Mouse (Mus musculus) testis, adult 10 weeks (tissue): ENCODE results near the gene Akap9. TPM values are rescaled to one million over a fixed set of nuclear protein-coding genes. Genes with fewer than 3 reads are reported as not detected.

Experiments used
- polyA plus RNA-seq: library from polyadenylated mRNA; stranded (reverse); fragments of 350-450 nt; fragmentation: Illumina TruSeq; extraction: RNeasy Lipid Tissue Mini Kit (QIAGEN cat#74804); gene quantifications from one replicate; pipeline ENCODE4 v1.2.3, GENCODE M21; 2014; ENCODE audit warnings: low read depth, low replicate concordance

Gene Akap9
- polyA plus RNA-seq = 42.8 TPM

DNA sequence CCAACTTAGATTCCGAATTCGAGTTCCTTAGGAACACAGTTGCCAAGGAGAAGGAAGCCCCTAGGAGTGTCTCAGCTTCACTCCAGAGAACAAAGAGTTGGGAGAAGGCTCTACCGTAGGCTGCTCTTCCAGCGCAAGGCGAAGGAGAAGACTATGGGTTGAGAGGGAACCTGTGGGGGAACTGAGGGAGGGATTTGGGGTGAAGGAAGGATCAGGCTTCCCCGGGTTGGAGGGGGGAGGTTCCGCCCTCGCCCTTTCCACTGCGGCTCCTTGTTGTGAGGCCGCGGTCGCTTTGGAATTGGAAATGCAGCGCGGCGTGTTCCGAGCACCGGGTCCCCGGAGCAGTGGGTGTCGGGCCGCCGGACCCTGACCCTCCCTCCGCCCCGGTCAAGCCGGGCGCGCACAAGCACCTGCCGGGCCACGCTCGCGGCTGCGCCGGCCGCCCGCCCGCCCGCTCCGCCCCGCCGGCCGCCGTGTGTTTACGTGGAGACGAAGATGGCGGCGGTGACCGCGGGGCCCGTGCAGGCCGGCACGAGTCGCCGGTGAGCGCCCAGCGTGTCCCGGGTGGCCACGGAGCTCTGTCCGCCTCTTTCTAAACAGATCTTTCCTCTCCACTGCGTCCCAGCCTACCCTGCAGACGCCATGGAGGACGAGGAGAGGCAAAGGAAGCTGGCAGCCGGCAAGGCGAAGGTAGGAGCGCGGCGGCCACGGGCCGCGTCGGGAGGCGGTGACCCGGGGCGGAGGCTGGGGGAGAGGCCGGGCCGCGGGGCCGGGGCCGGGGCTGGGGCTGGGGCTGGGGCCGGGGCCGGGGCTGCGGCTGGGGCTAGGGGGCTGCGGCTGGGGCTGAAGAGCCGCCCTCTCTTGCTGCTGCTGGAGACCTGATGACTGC, at the start of gene Akap9:
TSS of gene Akap9 (plus strand) at position 254 of the 889 bp plus-strand sequence.

DNA sequence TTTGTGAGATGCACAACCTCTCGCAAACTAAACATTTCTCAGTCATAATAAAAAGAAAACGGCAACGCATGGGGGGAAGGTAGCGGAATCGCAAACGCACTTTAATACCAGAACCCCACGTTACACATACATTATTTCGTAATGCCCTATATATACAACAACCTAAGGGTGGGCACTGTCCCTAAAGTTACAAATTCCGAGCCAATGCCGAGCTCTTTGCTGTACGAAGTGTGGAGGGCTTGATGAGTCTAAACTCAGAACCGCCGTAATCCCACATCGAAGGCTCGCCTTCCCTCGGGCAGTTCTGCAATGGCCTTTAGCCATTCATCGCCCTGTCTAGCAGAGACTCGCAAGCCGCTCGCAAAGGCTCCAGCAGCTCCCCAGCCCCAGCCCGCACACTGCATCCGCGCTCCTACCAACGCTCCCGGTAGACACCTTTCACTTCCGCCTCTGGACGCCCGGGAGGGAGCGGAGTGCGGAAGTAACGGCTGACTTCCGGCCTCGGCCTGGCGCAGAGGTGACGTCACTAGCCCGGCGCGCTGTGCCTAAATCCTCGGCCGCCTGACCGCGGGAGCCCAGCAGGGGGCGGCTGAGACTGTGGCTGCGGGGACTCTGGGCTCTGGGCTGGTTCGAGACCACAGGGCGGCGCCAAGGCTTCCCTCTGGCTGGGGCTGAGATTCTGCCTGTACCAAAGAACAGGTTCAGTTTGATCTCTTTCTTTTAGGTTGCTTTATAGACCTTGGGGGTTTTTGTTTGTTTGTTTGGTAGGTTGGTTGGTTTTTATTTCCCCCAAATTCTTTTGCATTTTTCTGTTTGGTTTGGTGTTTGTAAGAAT, 34.2 kb upstream of the Akap9 start, which contains the start of gene Mterf1a:
TSS of gene Mterf1a (minus strand) at position 475 of the 835 bp plus-strand sequence.

GRCm38 (mm10) chr5:4104341-4105040, 176.6 kb downstream of the Akap9 start, which contains the start of gene Cyp51:
Cyp51 (minus strand) TSS chr5:4104746.

Other genes starting within 250 kb of the Akap9 start
- 43.3 TPM for gene Ankib1, start 125.1 kb upstream of the Akap9 start, polyA plus RNA-seq
- 80.8 TPM for gene Krit1, start 124.9 kb upstream of the Akap9 start, polyA plus RNA-seq
- 101 TPM for gene Lrrd1, start 82.9 kb upstream of the Akap9 start, polyA plus RNA-seq
- 12.5 TPM for gene Mterf1a, start 34.1 kb upstream of the Akap9 start, polyA plus RNA-seq
- gene Cyp51, start 176.7 kb downstream of the Akap9 start, polyA plus RNA-seq = 86.4 TPM